Mouse (Mus musculus) hindlimb bud, embryonic 11.5 days (tissue): ENCODE measurements around the gene Wipf3.

Experiments used
- DNase-seq: peaks from one replicate; pipeline ENCODE4 v3.0.0-alpha.2; 2012; ENCODE audit warnings: low read depth, low spot score; ENCODE audit errors: extremely low spot score

Wipf3 gene

GRCm38 (mm10) chr6:54429447-54430194 is at the start of gene Wipf3:
TSS of gene Wipf3 (plus strand) at chr6:54429603.
- DNase-seq, result no peak

DNA sequence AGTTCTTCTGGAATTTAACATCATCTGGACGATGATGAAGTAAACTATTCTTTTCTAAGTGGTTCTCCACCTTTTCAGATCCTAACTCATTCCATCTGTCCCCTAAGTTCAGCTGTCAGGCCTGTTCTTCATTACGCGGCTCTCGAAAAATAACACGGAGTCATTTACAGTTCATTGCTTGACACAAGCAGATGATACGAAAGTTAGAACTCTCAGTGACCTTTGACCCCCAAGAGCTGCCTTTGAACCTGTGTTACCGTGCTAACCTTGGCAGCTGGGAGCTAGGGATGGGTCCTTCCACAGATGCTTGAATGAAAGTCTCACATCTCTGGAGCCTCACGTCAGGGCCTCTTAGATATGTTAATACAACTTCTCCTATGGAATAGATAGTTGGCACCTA is 46.8 kb upstream of the Wipf3 start:
- DNase-seq, result no peak

DNA sequence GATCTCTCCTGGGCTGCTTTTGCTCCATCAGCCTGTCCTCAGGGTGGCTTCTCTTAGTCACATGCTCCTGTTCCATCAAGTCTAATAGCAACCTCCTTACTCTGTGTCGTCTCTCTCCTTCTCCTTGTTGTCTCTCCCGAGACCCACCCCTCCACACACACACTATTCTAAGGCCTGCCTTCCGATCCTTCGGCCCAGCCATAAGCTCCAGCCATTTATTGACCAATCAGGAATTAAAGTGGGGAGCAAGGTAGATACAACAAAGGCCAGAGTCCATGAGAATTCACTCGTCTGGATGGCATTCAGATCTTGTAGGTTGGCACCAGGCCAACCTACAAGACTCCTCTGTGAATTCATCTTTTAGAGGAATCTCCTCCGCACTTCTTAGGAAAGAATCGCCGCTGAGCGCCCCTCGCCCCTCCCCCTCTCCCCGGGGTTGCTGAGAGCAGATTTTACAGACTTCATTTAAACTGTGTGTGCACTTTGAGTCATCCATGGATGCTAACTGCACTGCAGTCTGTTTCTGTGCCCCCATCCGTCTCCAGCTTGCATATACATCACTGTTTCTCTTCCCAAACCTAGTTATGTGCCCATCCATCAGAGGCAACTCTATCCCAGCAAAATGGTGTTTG is 45.4 kb upstream of the Wipf3 start:
- DNase-seq, result no peak

- DNase-seq, result no peak
These were observed 44.6 kb upstream of the Wipf3 start for GRCm38 (mm10) chr6:54384777-54385176.

- no peak for DNase-seq
These were observed 43.0 kb upstream of the Wipf3 start for GRCm38 (mm10) chr6:54386429-54386828.

DNA sequence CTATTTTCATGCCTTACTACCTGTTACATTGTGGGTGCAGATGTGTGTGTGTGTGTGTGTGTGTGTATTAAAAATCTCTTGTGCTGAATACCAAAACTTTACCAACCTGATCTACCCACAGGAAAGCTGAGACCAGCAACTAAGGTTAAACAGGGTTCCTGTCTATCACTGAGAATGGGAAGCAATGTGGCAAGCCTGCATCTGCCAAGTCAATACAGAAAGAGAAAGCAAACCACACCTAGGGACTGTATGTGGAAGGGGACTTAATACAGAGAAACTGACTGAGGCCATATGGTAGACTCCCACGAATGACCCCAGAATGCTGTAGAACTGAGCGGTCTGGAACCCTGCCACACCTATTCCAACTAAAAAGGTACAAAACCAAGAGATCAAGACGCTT is 42.4 kb upstream of the Wipf3 start:
- DNase-seq, result no peak

- DNase-seq, result no peak
These were observed 41.7 kb upstream of the Wipf3 start for GRCm38 (mm10) chr6:54387751-54388150.

DNA sequence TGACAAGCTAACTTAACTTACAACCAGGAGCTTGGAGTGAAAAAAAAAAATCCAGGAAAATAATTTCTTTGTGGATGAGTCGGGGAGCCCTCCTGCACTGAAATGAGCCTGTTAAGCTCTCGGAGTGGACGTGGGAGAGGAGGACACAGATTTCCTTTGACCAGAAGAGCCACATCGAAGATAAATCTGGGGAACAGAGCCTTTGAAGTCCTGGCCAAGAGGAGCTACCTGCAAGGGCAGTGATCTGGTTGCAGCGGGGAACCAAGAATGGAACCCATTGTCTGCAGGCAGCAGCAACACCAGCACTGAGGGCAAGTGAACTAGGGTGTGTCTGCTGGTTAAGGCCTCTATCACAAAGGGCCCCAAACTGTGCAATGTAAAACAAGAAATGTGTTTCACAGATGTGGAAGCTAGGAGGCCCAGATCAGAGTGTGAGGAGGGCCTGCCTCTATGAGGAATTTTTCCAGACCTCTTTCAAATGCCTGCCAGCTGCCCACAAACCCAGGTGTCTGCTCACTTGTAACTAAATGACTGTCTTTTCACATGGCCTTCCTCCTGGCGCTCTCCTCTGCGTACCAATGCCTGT is 40.6 kb upstream of the Wipf3 start:
- DNase-seq, result no peak

DNA sequence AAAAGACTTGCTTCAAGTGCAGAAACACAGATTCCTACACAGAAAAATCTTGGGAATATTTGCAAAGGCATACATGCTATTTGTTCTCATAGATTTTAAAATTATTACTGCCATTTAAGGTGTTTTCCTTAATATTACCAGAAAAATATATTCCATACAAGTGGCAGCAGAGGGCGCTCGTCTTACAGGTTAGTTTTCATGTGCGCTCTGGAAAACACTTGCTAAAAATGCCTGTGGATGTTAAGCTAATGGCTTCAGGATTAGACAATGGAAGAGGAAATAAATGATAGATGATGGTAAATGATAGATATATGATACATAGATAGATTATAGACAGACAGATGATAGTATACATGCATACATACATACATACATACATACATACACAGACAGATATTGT is 37.6 kb upstream of the Wipf3 start:
- DNase-seq, result no peak

- no peak for DNase-seq
These were observed 35.5 kb upstream of the Wipf3 start for GRCm38 (mm10) chr6:54393886-54394285.

- no peak for DNase-seq
These were observed 30.0 kb upstream of the Wipf3 start for GRCm38 (mm10) chr6:54399194-54399923.

GRCm38 (mm10) chr6:54401503-54401902 is 27.9 kb upstream of the Wipf3 start:
- DNase-seq, result no peak

- DNase-seq, result no peak
These were observed 24.5 kb upstream of the Wipf3 start for GRCm38 (mm10) chr6:54404916-54405315.

DNA sequence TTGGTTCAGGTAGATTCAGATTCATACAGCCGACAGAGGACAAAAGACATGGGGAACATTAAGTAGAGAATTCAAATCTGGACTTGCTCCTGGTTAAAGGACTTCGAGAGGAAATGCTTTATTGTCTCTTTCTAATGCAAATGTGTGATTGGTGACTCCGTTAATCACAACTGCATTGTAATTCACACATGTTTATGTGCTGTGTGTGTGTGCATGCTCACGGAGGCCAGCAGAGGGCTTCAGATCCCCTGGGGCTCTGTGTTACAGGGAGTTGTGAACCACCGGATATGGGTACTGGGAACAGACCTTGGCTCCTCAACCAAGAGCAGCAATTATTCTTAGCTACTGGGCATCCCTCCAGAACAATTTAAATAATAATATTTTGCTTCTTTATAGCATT is 23.3 kb upstream of the Wipf3 start:
- DNase-seq, result no peak

- no peak for DNase-seq
These were observed 20.1 kb upstream of the Wipf3 start for GRCm38 (mm10) chr6:54409271-54409670.

DNA sequence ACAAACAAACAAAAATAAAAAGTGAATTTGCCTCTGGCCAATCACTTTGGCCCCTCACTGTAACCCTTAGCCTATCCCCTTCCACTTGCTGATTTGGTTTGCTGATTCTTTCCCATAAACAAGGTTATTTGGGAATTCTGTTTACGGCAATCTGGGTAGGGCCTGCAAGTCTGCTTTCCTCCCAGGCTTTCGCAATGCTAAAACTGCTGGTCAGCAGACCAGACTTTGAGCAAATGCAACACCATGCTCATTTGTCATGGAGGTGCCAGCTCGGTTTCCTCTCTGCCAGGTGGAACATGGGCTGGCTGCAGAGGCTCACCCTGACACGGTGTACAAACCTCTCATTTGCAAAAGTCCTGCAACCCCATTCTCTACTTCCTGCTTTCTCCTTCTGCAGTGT is 19.0 kb upstream of the Wipf3 start:
- DNase-seq, result no peak

GRCm38 (mm10) chr6:54411591-54411990 is 17.8 kb upstream of the Wipf3 start:
- DNase-seq, result no peak

DNA sequence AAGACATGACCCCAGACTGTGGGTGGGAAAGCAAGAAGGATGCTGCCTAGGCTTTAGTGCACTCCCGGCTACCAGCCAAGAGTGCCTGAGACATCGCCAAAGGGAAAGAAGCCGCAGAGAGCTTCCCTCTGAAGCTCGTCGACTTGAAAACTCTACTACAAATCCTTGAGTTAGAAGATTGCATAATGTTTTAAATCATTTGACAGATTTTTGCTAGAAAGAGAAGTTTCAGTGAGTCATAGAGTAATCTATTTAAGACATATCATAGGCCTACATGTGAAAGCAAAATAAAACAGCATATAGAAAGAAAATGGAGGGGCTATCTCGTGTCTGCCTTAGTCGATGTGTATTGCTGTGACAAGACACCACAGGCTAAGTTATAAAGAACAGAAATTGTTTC is 16.5 kb upstream of the Wipf3 start:
- DNase-seq, result no peak

GRCm38 (mm10) chr6:54425230-54425629 is 4.2 kb upstream of the Wipf3 start:
- no peak for DNase-seq

- DNase-seq, result no peak
These were observed 455 bp upstream of the Wipf3 start for GRCm38 (mm10) chr6:54428850-54429446.

DNA sequence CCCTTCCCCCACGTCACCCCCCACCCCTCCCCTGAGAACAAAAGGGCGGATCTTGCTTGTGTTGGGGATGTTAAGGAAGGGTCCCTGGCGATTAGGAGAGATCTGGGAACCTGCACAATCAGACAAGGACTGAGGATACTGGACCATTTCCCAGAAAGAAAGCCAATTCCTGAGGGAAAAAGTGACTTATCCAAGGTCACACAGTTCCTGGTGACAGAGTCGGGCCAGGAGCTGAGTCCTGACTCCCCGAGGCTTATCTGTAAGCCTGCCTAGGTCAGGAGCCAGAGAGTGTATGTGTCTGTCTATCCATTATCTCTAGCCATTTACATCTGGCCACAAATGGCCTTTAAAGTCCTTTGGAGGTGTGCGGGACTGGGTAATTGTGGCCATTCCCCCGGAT is 818 bp downstream of the Wipf3 start:
- DNase-seq, result no peak
